Mouse (Mus musculus) forebrain, postnatal 0 days (tissue): Measurements from ENCODE around the gene 4933427D14Rik. TPM values are rescaled to one million over a fixed set of nuclear protein-coding genes. Genes with fewer than 3 reads are reported as not detected.
A peak's percentile ranks its signal among the peaks of the same experiment; 100 is the strongest.

ENCODE experiments used
- ATAC-seq: fragments of 200-750 bp; cut with Nextera tagmentation; 2 replicates; pipeline ENCODE4 v1.8.0; 2017; ENCODE audit warnings: mild to moderate bottlenecking, moderate library complexity
- DNase-seq: peaks from one replicate; pipeline ENCODE4 v3.0.0-alpha.2; 2015
- H3K27ac ChIP-seq: fragments of 300-500 bp; sonication (generic); 2 replicates; pipeline ENCODE4 v1.5.1; 2014; ENCODE audit warnings: low read depth, mild to moderate bottlenecking, antibody characterized with exemption, low read length, moderate library complexity, mixed read lengths
- H3K27me3 ChIP-seq: fragments of 300-500 bp; sonication (generic); 2 replicates; pipeline ENCODE4 v1.6.1; 2014; ENCODE audit warnings: mild to moderate bottlenecking, low read length, mixed read lengths; ENCODE audit not compliant: insufficient read depth
- H3K36me3 ChIP-seq: fragments of 300-500 bp; sonication (generic); 2 replicates; pipeline ENCODE4 v1.6.1; 2014; ENCODE audit warnings: mild to moderate bottlenecking, moderate library complexity; ENCODE audit not compliant: insufficient read depth
- H3K4me1 ChIP-seq: fragments of 300-500 bp; sonication (generic); 2 replicates; pipeline ENCODE4 v1.6.1; 2014; ENCODE audit warnings: antibody characterized with exemption; ENCODE audit not compliant: insufficient read depth
- H3K4me2 ChIP-seq: fragments of 300-500 bp; sonication (generic); 2 replicates; pipeline ENCODE4 v1.6.1; 2014; ENCODE audit warnings: low read depth, mild to moderate bottlenecking, moderate library complexity
- H3K4me3 ChIP-seq: fragments of 300-500 bp; sonication (generic); 2 replicates; pipeline ENCODE4 v1.5.1; 2014; ENCODE audit warnings: low read depth, low read length, mixed read lengths
- H3K9ac ChIP-seq: fragments of 300-500 bp; sonication (generic); 2 replicates; pipeline ENCODE4 v1.6.1; 2014; ENCODE audit warnings: mild to moderate bottlenecking
- H3K9me3 ChIP-seq: fragments of 300-500 bp; sonication (generic); 2 replicates; pipeline ENCODE4 v1.6.1; 2016; ENCODE audit warnings: low read length
- CTCF ChIP-seq: sonication (generic); IDR thresholded peaks from 2 replicates; pipeline ENCODE4 v1.5.1; 2016; ENCODE audit warnings: antibody characterized with exemption, control low read depth, low read depth
- WGBS: fragments of 180-500 bp; shearing (Covaris S2); extraction: QIAGEN DNeasy Blood & Tissue Kit; methylation state at CpG from one replicate; pipeline ENCODE4 v1.1.7; 2014; 5-methylcytosine and 5-hydroxymethylcytosine counted together
- polyA plus RNA-seq: library from polyadenylated mRNA; unstranded; fragments of >200 nt; fragmentation: Nextera tagmentation; extraction: Ambion mirVana; gene quantifications from 2 replicates; pipeline ENCODE4 v1.2.1, GENCODE M21; 2015
- total RNA-seq: library from RNA; depleted of rRNA; stranded (reverse); fragments of >200 nt; gene quantifications from 2 replicates; pipeline ENCODE4 v1.2.3, GENCODE M21; 2014

4933427D14Rik gene
- total and polyA plus RNA-seq, 2 experiments from 2014 or later: 11.1 to 23.2 TPM

- Histone ChIP-seq H3K27me3 (peaks cover 15% of the 10 kb centered on the region; the same call in 1 of the 2 replicates), H3K4me2 (no peak overlapping the region), H3K9ac (no peak overlapping the region), H3K36me3 (no peaks in the 10 kb centered on the region), H3K4me1 (no peaks in the 10 kb centered on the region), H3K9me3 (no peaks in the 10 kb centered on the region), H3K4me3 (no peak overlapping the region), H3K27ac (no peak overlapping the region)
- no peak for ATAC-seq
- WGBS: 9% methylated on average over 3 of the region's 3 CpGs
- no peak for TF ChIP-seq CTCF
- DNase-seq: peak; percentile 47
Observed at GRCm38 (mm10) chr11:72132266-72132665, 75.0 kb downstream of the 4933427D14Rik start.

- H3K4me2 ChIP-seq: no peak overlapping the region
- no peak for TF ChIP-seq CTCF
- H3K27ac ChIP-seq: no peak overlapping the region
- no peaks in the 10 kb centered on the region for H3K9me3 ChIP-seq
- no peak overlapping the region for H3K9ac ChIP-seq
- DNase-seq (no peak), ATAC-seq (no peak)
- H3K36me3 ChIP-seq: no peaks in the 10 kb centered on the region
- H3K4me3 ChIP-seq: no peak overlapping the region
- no peaks in the 10 kb centered on the region for H3K4me1 ChIP-seq
- 85% methylated on average over 1 of the region's 1 CpGs for WGBS
- H3K27me3 ChIP-seq: peaks cover 13% of the 10 kb centered on the region; the same call in 1 of the 2 replicates
Observed at GRCm38 (mm10) chr11:72131697-72132096, 75.6 kb downstream of the 4933427D14Rik start.

GRCm38 (mm10) chr11:72130905-72131304, 76.4 kb downstream of the 4933427D14Rik start:
- no peak for ATAC-seq
- no peak for TF ChIP-seq CTCF
- no peaks in the 10 kb centered on the region for H3K4me1 ChIP-seq
- no peak overlapping the region for H3K27ac ChIP-seq
- no peak for DNase-seq
- H3K4me2 ChIP-seq: no peak overlapping the region
- no peaks in the 10 kb centered on the region for H3K9me3 ChIP-seq
- H3K36me3 ChIP-seq: no peaks in the 10 kb centered on the region
- no peak overlapping the region for H3K4me3 ChIP-seq
- H3K27me3 ChIP-seq: peaks cover 10% of the 10 kb centered on the region; the same call in 1 of the 2 replicates
- WGBS: 83% methylated on average over 3 of the region's 3 CpGs
- H3K9ac ChIP-seq: no peak overlapping the region

- no peak overlapping the region for H3K4me2 ChIP-seq
- no peak overlapping the region for H3K4me3 ChIP-seq
- ATAC-seq (no peak), DNase-seq (no peak)
- no peaks in the 10 kb centered on the region for H3K4me1 ChIP-seq
- H3K9ac ChIP-seq: no peak overlapping the region
- peaks cover 10% of the 10 kb centered on the region; the same call in 1 of the 2 replicates for H3K27me3 ChIP-seq
- no peak overlapping the region for H3K27ac ChIP-seq
- no peak for TF ChIP-seq CTCF
- H3K9me3 ChIP-seq: no peaks in the 10 kb centered on the region
- H3K36me3 ChIP-seq: no peaks in the 10 kb centered on the region
- 64% methylated on average over 3 of the region's 3 CpGs for WGBS
Observed at GRCm38 (mm10) chr11:72130472-72130871, 76.8 kb downstream of the 4933427D14Rik start.

- no peak for DNase-seq
- no peak overlapping the region for H3K4me2 ChIP-seq
- H3K4me3 ChIP-seq: no peak overlapping the region
- H3K27ac ChIP-seq: no peak overlapping the region
- H3K4me1 ChIP-seq: no peaks in the 10 kb centered on the region
- no peak for TF ChIP-seq CTCF
- no peaks in the 10 kb centered on the region for H3K9me3 ChIP-seq
- peak; percentile 52; the same call in 1 of the 2 replicates for ATAC-seq
- H3K36me3 ChIP-seq: no peaks in the 10 kb centered on the region
- WGBS: 12% methylated on average over 11 of the region's 11 CpGs
- H3K9ac ChIP-seq: peak overlapping the region; percentile 14; the same call in 1 of the 2 replicates
- peaks cover 10% of the 10 kb centered on the region; the same call in 1 of the 2 replicates for H3K27me3 ChIP-seq
Observed at GRCm38 (mm10) chr11:72130021-72130420, 77.2 kb downstream of the 4933427D14Rik start.

GRCm38 (mm10) chr11:72129032-72129894, 78.0 kb downstream of the 4933427D14Rik start:
- H3K9ac ChIP-seq: 0 out of 2 replicates have a peak overlapping the region, but pooled peaks have one; percentile 14
- H3K27ac ChIP-seq: no peak overlapping the region
- H3K27me3 ChIP-seq: peaks cover 8% of the 10 kb centered on the region; the same call in 1 of the 2 replicates
- H3K36me3 ChIP-seq: no peaks in the 10 kb centered on the region
- no peak overlapping the region for H3K4me2 ChIP-seq
- WGBS: 53% methylated on average over 8 of the region's 8 CpGs
- no peak overlapping the region for H3K4me3 ChIP-seq
- TF ChIP-seq CTCF: no peak
- ATAC-seq (no peak), DNase-seq (no peak)
- no peaks in the 10 kb centered on the region for H3K9me3 ChIP-seq
- H3K4me1 ChIP-seq: no peaks in the 10 kb centered on the region
